Mouse (Mus musculus) layer of hippocampus, adult 8-10 months (tissue): ENCODE measurements around the gene BC051019. TPM values are rescaled to one million over a fixed set of nuclear protein-coding genes. Genes with fewer than 3 reads are reported as not detected.

Source experiments
- DNase-seq, 2 experiments: peaks; one replicate each; pipeline ENCODE4 v3.0.0; 2022; ENCODE audit warnings: low spot score in 2 of 2
- total RNA-seq, 4 experiments: library from RNA; stranded (reverse); gene quantifications; 2 replicates each; pipeline ENCODE4 v1.2.4; 2022

The BC051019 gene
- total RNA-seq, 4 experiments from 2014 or later = 0.92 TPM; not detected in 3

- peak in 1 of 2 experiments; percentile 48 for DNase-seq
Observed at GRCm38 (mm10) chr7:109662626-109663025, 61.0 kb downstream of the BC051019 start.

Other genes with a start within 250 kb of the BC051019 start
- 10 to 100 TPM in 1 of 4 experiments, 1 to 10 TPM in 3; 7.6 to 10.6 (median 9.0) TPM for gene Trim66, start 215.7 kb downstream of the BC051019 start, total RNA-seq
- 100 to 1,000 TPM; 130 to 179 (median 148) TPM for gene Rpl27a, start 204.7 kb downstream of the BC051019 start, total RNA-seq
- gene St5, start 20.2 kb downstream of the BC051019 start, total RNA-seq = 10 to 100 TPM; 33.1 to 57.0 (median 46.1) TPM
- 1 to 10 TPM; 4.3 to 9.7 (median 6.4) TPM for gene Akip1, start 20.2 kb downstream of the BC051019 start, total RNA-seq
- gene Ascl3, start 7.9 kb upstream of the BC051019 start, total RNA-seq = not detected
- gene Tmem9b, start 29.0 kb upstream of the BC051019 start, total RNA-seq = 100 to 1,000 TPM in 2 of 4 experiments, 10 to 100 TPM in 2; 98.5 to 101 (median 99.8) TPM
- 100 to 1,000 TPM; 199 to 233 (median 214) TPM for gene Nrip3, start 58.2 kb upstream of the BC051019 start, total RNA-seq
- gene Scube2, start 141.8 kb upstream of the BC051019 start, total RNA-seq = 1 to 10 TPM; 1.3 to 1.7 (median 1.7) TPM
- 100 to 1,000 TPM; 206 to 222 (median 217) TPM for gene Dennd5a, start 236.6 kb upstream of the BC051019 start, total RNA-seq